Mouse (Mus musculus): Measurements from ENCODE around the gene Ascc2.
"Not testable (repeated sequence)": the region's sequence is repeated elsewhere in the genome, so short reads cannot be mapped to it uniquely, and the experiment has no call there.

Gene Ascc2

DNA sequence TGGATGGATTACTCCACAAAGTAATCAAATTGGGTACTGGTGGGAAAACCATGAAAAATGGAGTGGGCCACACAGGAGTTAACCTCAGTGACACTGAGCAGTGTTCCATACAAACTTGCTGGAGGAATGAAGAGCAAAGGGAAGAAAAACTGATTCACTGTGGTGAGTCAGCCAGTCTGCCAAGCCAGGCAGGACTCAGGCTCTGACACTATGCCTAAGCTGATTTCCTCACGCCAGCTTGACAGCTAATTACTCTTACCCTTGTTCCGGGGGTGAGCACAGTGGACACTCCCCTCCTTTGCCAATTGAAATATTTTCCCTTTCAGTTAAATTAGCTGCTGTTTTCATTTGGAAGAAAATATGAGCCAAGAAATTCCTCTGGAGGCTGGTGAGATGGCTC is 4.1 kb upstream of the Ascc2 start:
- no peak for DNase-seq (ENCODE audit: low spot score in 2 of 2)

GRCm38 (mm10) chr11:4634395-4634794 is 3.2 kb upstream of the Ascc2 start:
- DNase-seq (ENCODE audit: low spot score in 2 of 2) = no peak

DNA sequence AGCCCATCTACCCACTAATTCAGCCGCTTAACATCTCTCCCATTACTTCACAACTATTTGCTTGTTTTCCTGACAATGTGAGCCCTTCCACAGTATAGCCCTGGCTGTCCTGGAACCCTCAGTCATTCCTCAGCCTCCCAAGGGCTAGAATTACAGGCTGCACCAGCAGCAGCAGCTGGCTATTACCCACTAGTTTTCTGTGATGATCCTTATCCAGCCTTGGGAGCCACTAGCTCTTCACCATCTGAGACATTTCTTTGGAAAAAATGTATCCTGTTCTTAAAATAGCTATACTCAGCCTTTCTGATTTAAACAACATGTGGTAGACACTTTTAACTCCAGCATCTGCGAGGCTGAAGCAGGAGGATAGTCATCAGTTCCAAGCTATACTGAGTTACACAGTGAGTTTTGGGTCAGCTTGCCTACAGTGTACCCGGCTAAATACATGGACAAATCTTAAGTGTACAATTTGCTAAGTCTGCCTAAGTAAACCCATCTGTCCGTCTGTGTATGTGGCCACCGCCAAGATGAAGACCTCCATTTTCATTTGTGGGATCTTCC is 685 bp upstream of the Ascc2 start:
- no peak for DNase-seq (ENCODE audit: low spot score in 2 of 2)

- DNase-seq (ENCODE audit: low spot score in 2 of 2) = no peak
Measured at GRCm38 (mm10) chr11:4638261-4638660, 714 bp downstream of the Ascc2 start.

- no peak for DNase-seq (ENCODE audit: low spot score in 2 of 2)
Measured at GRCm38 (mm10) chr11:4641185-4641584, 3.6 kb downstream of the Ascc2 start.

- DNase-seq (ENCODE audit: low spot score in 2 of 2) = no peak
Measured at GRCm38 (mm10) chr11:4643722-4644121, 6.2 kb downstream of the Ascc2 start.

- not testable (repeated sequence) for DNase-seq (ENCODE audit: low spot score in 2 of 2)
Measured at GRCm38 (mm10) chr11:4645180-4645579, 7.6 kb downstream of the Ascc2 start.

GRCm38 (mm10) chr11:4646409-4646808 is 8.9 kb downstream of the Ascc2 start:
- DNase-seq (ENCODE audit: low spot score in 2 of 2) = no peak

GRCm38 (mm10) chr11:4659818-4660217 is 22.3 kb downstream of the Ascc2 start:
- no peak for DNase-seq (ENCODE audit: low spot score in 2 of 2)

GRCm38 (mm10) chr11:4660309-4661025 is 22.9 kb downstream of the Ascc2 start:
- DNase-seq (ENCODE audit: low spot score in 2 of 2) = peak; percentile 40 to 53

GRCm38 (mm10) chr11:4661324-4661723 is 23.8 kb downstream of the Ascc2 start:
- no peak for DNase-seq (ENCODE audit: low spot score in 2 of 2)

DNA sequence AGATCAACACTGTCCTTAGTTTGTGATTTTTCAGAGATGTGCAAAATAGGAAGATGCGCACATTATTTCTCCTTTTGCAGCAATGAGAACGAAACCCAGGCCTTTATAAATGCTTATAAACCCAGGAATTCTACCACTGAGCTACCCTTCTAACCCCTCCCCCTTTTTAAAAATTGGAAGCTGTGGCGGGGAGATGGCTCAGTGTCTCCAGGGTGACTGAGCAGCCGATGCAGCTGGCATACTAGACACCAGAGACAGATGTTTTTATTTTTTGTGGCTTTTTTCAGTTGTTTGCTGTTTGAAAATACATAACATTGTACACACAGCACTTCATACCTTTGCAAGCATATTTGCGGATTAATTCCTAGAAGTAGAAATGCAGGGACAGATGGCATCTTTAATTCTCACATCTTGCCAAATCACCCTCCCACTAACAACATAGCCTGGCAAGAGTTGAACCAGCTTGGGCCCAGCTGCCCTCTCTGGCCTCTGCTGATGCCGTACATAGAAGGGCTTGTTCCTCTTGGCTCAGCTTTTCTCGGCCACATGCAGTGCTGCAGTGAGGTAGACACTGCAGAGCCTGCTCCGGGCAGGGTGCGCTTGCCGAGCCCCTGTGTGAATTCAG is 24.4 kb downstream of the Ascc2 start:
- DNase-seq (ENCODE audit: low spot score in 2 of 2) = no peak

DNA sequence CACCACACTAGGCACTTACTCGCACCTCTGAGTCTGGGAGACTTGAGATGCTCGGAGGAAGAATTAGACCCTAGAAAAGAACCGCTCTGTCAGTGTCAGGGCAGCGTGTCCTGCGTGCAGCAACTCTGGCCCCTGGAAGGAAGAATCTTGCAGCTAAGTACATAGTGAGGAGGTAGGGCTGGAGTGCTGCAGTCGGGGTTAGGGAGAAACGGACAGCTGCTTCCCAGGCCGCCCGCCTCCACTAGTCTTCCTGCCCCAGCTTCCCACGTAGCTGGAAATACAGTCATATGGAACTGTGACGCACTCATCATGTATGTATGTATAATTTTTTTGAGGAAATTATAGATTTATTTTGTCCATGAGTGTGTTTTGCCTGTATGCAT is 24.9 kb downstream of the Ascc2 start:
- no peak for DNase-seq (ENCODE audit: low spot score in 2 of 2)

- DNase-seq (ENCODE audit: low spot score in 2 of 2) = no peak
Measured at GRCm38 (mm10) chr11:4671736-4672135, 34.2 kb downstream of the Ascc2 start.

GRCm38 (mm10) chr11:4674593-4674992 is 37.0 kb downstream of the Ascc2 start:
- no peak for DNase-seq (ENCODE audit: low spot score in 2 of 2)

GRCm38 (mm10) chr11:4675126-4675562 is 37.6 kb downstream of the Ascc2 start:
- no peak for DNase-seq (ENCODE audit: low spot score in 2 of 2)

GRCm38 (mm10) chr11:4675693-4676092 is 38.1 kb downstream of the Ascc2 start:
- DNase-seq (ENCODE audit: low spot score in 2 of 2) = no peak

GRCm38 (mm10) chr11:4677250-4677872 is 39.8 kb downstream of the Ascc2 start:
- DNase-seq (ENCODE audit: low spot score in 2 of 2) = no peak

DNA sequence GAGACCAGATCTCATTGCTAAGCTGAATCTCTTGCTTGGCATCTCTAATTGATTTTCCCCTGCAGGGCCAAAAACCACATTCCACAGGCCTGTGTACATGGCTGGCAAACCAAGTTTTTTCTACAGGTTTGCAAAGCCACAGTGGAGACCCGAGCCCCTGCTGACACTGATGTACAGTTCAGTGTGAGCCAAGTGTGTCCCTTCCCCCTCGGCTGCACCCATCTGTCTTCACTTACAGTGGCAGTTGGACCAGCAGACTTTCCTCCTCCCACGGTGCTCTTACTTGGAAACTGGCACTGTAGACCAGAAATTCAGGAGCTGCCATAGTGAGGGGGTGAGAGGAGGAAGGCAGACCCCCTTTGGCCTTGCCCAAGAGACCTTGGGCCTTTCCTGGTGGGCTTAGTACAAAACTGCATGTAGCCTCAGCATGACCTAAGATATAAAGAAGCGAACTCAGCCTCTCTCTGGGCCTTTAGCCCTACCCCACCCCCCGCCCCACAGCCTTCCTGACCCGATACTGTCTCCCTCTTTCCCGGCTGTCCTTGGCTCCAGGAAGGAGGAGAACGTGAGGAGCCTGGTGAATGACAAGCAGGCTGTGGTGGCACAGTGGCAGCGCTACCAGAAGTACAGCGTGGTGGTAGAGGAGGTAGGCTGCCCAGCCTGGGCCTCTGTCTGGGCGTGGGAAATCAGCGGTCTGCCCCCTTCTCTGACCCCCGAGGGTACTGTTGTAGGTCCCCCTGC is 41.3 kb downstream of the Ascc2 start:
- peak; percentile 66 to 81 for DNase-seq (ENCODE audit: low spot score in 2 of 2)

DNA sequence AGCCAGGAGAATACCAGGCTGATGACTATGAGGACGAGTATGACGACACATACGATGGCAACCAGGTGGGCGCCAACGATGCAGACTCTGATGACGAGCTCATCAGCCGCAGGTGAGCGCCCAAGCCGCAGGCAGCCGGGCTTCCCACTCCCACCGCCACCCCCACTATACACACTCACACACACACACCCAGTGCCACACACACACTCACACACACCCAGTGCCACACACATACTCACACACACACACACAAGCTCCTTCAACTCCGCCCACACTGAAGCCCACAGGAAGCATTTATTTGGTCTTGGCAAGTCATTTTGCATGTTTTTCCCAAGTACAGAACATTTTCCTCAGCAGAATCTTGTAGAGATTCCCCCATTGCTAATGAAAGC is 41.9 kb downstream of the Ascc2 start:
- DNase-seq (ENCODE audit: low spot score in 2 of 2) = peak in 1 of 2 experiments; percentile 48

GRCm38 (mm10) chr11:4680126-4680525 is 42.6 kb downstream of the Ascc2 start:
- no peak for DNase-seq (ENCODE audit: low spot score in 2 of 2)

DNA sequence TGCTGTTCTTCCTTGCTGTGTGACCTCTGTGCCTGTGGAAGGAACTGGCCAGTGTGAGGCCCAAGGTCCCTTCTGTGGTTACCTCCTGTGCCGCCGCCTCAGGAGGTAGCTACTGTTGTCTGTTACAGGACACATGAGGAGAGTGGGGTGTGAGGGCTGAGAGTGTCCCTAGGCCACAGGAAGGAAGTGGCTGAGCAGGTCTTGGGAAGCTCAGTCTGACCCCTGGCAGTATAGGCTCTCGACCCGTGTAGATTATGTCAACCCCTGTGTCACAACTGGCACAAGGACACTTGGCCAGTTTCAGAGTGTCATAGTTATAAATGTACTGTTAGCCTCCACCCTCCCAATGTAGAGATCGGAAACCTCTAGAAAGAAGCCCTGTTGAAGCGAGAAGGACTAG is 46.0 kb downstream of the Ascc2 start:
- DNase-seq (ENCODE audit: low spot score in 2 of 2) = no peak
